Mouse (Mus musculus) WW6 (cell line): ENCODE results near the gene Olfr1416.
"Not testable (repeated sequence)": the region's sequence is repeated elsewhere in the genome, so short reads cannot be mapped to it uniquely, and the experiment has no call there.

Source experiments
- DNase-seq: peaks from one replicate; pipeline ENCODE4 v3.0.0-alpha.2; 2013; ENCODE audit warnings: low read depth, low spot score

Olfr1416 gene

GRCm38 (mm10) chr1:92485013-92485412 is at the start of gene Olfr1416:
Gene Olfr1416, minus strand, starts transcription at chr1:92485113.
- no peak for DNase-seq

GRCm38 (mm10) chr1:92523764-92524163 is 38.9 kb upstream of the Olfr1416 start:
- no peak for DNase-seq

- DNase-seq, result peak; percentile 26
Observed at GRCm38 (mm10) chr1:92521376-92521775, 36.5 kb upstream of the Olfr1416 start.

GRCm38 (mm10) chr1:92519046-92519445 is 34.1 kb upstream of the Olfr1416 start:
- no peak for DNase-seq

GRCm38 (mm10) chr1:92518561-92518960 is 33.6 kb upstream of the Olfr1416 start, which contains the start of gene Olfr1414:
Gene Olfr1414, minus strand, starts transcription at chr1:92518661.
- no peak for DNase-seq

GRCm38 (mm10) chr1:92515390-92515789 is 30.5 kb upstream of the Olfr1416 start:
- DNase-seq, result no peak

- DNase-seq, result not testable (repeated sequence)
Observed at GRCm38 (mm10) chr1:92511646-92512045, 26.7 kb upstream of the Olfr1416 start.

GRCm38 (mm10) chr1:92496001-92496400 is 11.1 kb upstream of the Olfr1416 start, which contains the start of gene Olfr1415:
Gene Olfr1415, minus strand, starts transcription at chr1:92496101.
- DNase-seq, result no peak

GRCm38 (mm10) chr1:92474066-92474578 is 10.8 kb downstream of the Olfr1416 start:
- no peak for DNase-seq

- peak; percentile 85 for DNase-seq
Observed at GRCm38 (mm10) chr1:92473165-92474041, 11.5 kb downstream of the Olfr1416 start, which contains the start of gene Ndufa10. Gene Ndufa10, minus strand, starts transcription at chr1:92473860.

GRCm38 (mm10) chr1:92468891-92469290 is 16.0 kb downstream of the Olfr1416 start:
- no peak for DNase-seq

GRCm38 (mm10) chr1:92458416-92458815 is 26.5 kb downstream of the Olfr1416 start:
- no peak for DNase-seq

GRCm38 (mm10) chr1:92457758-92458157 is 27.2 kb downstream of the Olfr1416 start:
- no peak for DNase-seq

- DNase-seq, result no peak
Observed at GRCm38 (mm10) chr1:92453751-92454445, 31.0 kb downstream of the Olfr1416 start.

- DNase-seq, result no peak
Observed at GRCm38 (mm10) chr1:92448293-92448692, 36.6 kb downstream of the Olfr1416 start.

- DNase-seq, result no peak
Observed at GRCm38 (mm10) chr1:92441453-92442063, 43.4 kb downstream of the Olfr1416 start.

GRCm38 (mm10) chr1:92440066-92440750 is 44.7 kb downstream of the Olfr1416 start:
- DNase-seq, result no peak

GRCm38 (mm10) chr1:92437678-92438271 is 47.1 kb downstream of the Olfr1416 start:
- DNase-seq, result no peak

GRCm38 (mm10) chr1:92436831-92437321 is 48.0 kb downstream of the Olfr1416 start:
- DNase-seq, result no peak

GRCm38 (mm10) chr1:92434986-92435385 is 49.9 kb downstream of the Olfr1416 start:
- no peak for DNase-seq

GRCm38 (mm10) chr1:92432791-92433190 is 52.1 kb downstream of the Olfr1416 start:
- DNase-seq, result no peak
